Mouse (Mus musculus): Measurements from ENCODE around the gene Fbxl7. TPM values are rescaled to one million over a fixed set of nuclear protein-coding genes. Genes with fewer than 3 reads are reported as not detected.

Gene Fbxl7
- polyA plus RNA-seq, 1 experiment, result 8.3 TPM

GRCm38 (mm10) chr15:26673239-26673859, 222.0 kb downstream of the Fbxl7 start:
- Histone ChIP-seq H3ac (ENCODE audit: control insufficient read depth, insufficient read length) (no peak overlapping the region), H3K4me3 (no peak overlapping the region), H3K4me2 (ENCODE audit: low read depth) (no peak overlapping the region), H3K27me3 (ENCODE audit: control insufficient read depth, insufficient read depth, insufficient read length) (no peaks in the 10 kb centered on the region), H3K79me2 (ENCODE audit: control insufficient read depth, insufficient read depth) (no peaks in the 10 kb centered on the region), H3K36me3 (ENCODE audit: control insufficient read depth, insufficient read depth) (no peaks in the 10 kb centered on the region)
- TF ChIP-seq POLR2AphosphoS2 (IDR thresholded peaks at IDR 0.05; ENCODE audit: insufficient read length, low read depth) (no peak), TCF3 (IDR thresholded peaks at IDR 0.05; ENCODE audit: insufficient read length, low read depth) (no peak), MYOD1 (IDR thresholded peaks at IDR 0.05; ENCODE audit: control insufficient read depth in 1 of 3, insufficient read length in 2 of 3, low read depth in 2 of 3) (no peak), USF1 (IDR thresholded peaks at IDR 0.05; ENCODE audit: low read depth) (no peak), MYOG (IDR thresholded peaks at IDR 0.05; ENCODE audit: control insufficient read depth in 1 of 3, insufficient read depth in 1 of 3, insufficient read length in 2 of 3, low read depth in 2 of 3) (no peak), REST (IDR thresholded peaks at IDR 0.05; ENCODE audit: insufficient read depth, insufficient read length) (no peak), E2F4 (IDR thresholded peaks at IDR 0.05; ENCODE audit: insufficient read depth) (no peak)

GRCm38 (mm10) chr15:26654988-26655387, 240.4 kb downstream of the Fbxl7 start:
- Histone ChIP-seq H3ac (ENCODE audit: control insufficient read depth, insufficient read length) (no peak overlapping the region), H3K27me3 (ENCODE audit: control insufficient read depth, insufficient read depth, insufficient read length) (no peaks in the 10 kb centered on the region), H3K4me2 (ENCODE audit: low read depth) (no peak overlapping the region), H3K4me3 (no peak overlapping the region), H3K36me3 (ENCODE audit: control insufficient read depth, insufficient read depth) (no peaks in the 10 kb centered on the region), H3K79me2 (ENCODE audit: control insufficient read depth, insufficient read depth) (no peaks in the 10 kb centered on the region)
- TF ChIP-seq REST (IDR thresholded peaks at IDR 0.05; ENCODE audit: insufficient read depth, insufficient read length) (no peak), POLR2AphosphoS2 (IDR thresholded peaks at IDR 0.05; ENCODE audit: insufficient read length, low read depth) (no peak), MAX (IDR thresholded peaks at IDR 0.05; ENCODE audit: low read depth) (no peak), POLR2A (IDR thresholded peaks at IDR 0.05; ENCODE audit: insufficient read length, low read depth) (no peak), USF1 (IDR thresholded peaks at IDR 0.05; ENCODE audit: low read depth) (no peak), CEBPB (IDR thresholded peaks at IDR 0.05; ENCODE audit: insufficient read depth, poor library complexity, severe bottlenecking) (no peak), TCF3 (IDR thresholded peaks at IDR 0.05; ENCODE audit: insufficient read length, low read depth) (no peak), E2F4 (IDR thresholded peaks at IDR 0.05; ENCODE audit: insufficient read depth) (no peak), MYOD1 (IDR thresholded peaks at IDR 0.05; ENCODE audit: control insufficient read depth in 1 of 3, insufficient read length in 2 of 3, low read depth in 2 of 3) (no peak), MYOG (IDR thresholded peaks at IDR 0.05; ENCODE audit: control insufficient read depth in 1 of 3, insufficient read depth in 1 of 3, insufficient read length in 2 of 3, low read depth in 2 of 3) (no peak), TCF12 (IDR thresholded peaks at IDR 0.05; ENCODE audit: insufficient read depth, poor library complexity, severe bottlenecking) (no peak)

- Histone ChIP-seq H3K36me3 (ENCODE audit: control insufficient read depth, insufficient read depth) (no peaks in the 10 kb centered on the region), H3K4me3 (no peak overlapping the region), H3ac (ENCODE audit: control insufficient read depth, insufficient read length) (no peak overlapping the region), H3K4me2 (ENCODE audit: low read depth) (no peak overlapping the region), H3K79me2 (ENCODE audit: control insufficient read depth, insufficient read depth) (no peaks in the 10 kb centered on the region), H3K27me3 (ENCODE audit: control insufficient read depth, insufficient read depth, insufficient read length) (no peaks in the 10 kb centered on the region)
- no peak for TF ChIP-seq REST (IDR thresholded peaks at IDR 0.05; ENCODE audit: insufficient read depth, insufficient read length)
Measured at GRCm38 (mm10) chr15:26642563-26642962, 252.8 kb downstream of the Fbxl7 start.

GRCm38 (mm10) chr15:26639726-26640125, 255.7 kb downstream of the Fbxl7 start:
- no peak overlapping the region for H3ac ChIP-seq (ENCODE audit: control insufficient read depth, insufficient read length)
- no peak overlapping the region for H3K4me2 ChIP-seq (ENCODE audit: low read depth)
- no peaks in the 10 kb centered on the region for H3K36me3 ChIP-seq (ENCODE audit: control insufficient read depth, insufficient read depth)
- H3K4me3 ChIP-seq, result no peak overlapping the region
- TF ChIP-seq TCF3 (IDR thresholded peaks at IDR 0.05; ENCODE audit: insufficient read length, low read depth) (no peak), POLR2A (IDR thresholded peaks at IDR 0.05; ENCODE audit: insufficient read length, low read depth) (no peak), REST (IDR thresholded peaks at IDR 0.05; ENCODE audit: insufficient read depth, insufficient read length) (no peak), SRF (IDR thresholded peaks at IDR 0.05; ENCODE audit: control insufficient read depth, insufficient read length, low read depth) (no peak)
- H3K79me2 ChIP-seq (ENCODE audit: control insufficient read depth, insufficient read depth), result no peaks in the 10 kb centered on the region
- H3K27me3 ChIP-seq (ENCODE audit: control insufficient read depth, insufficient read depth, insufficient read length), result no peaks in the 10 kb centered on the region

- Histone ChIP-seq H3K4me3 (no peak overlapping the region), H3ac (ENCODE audit: control insufficient read depth, insufficient read length) (no peak overlapping the region), H3K4me2 (ENCODE audit: low read depth) (no peak overlapping the region), H3K79me2 (ENCODE audit: control insufficient read depth, insufficient read depth) (no peaks in the 10 kb centered on the region), H3K27me3 (ENCODE audit: control insufficient read depth, insufficient read depth, insufficient read length) (no peaks in the 10 kb centered on the region), H3K36me3 (ENCODE audit: control insufficient read depth, insufficient read depth) (no peaks in the 10 kb centered on the region)
- TF ChIP-seq SRF (IDR thresholded peaks at IDR 0.05; ENCODE audit: control insufficient read depth, insufficient read length, low read depth) (no peak), E2F4 (IDR thresholded peaks at IDR 0.05; ENCODE audit: insufficient read depth) (no peak), CEBPB (IDR thresholded peaks at IDR 0.05; ENCODE audit: insufficient read depth, poor library complexity, severe bottlenecking) (no peak), MAX (IDR thresholded peaks at IDR 0.05; ENCODE audit: low read depth) (no peak), TCF3 (IDR thresholded peaks at IDR 0.05; ENCODE audit: insufficient read length, low read depth) (no peak), REST (IDR thresholded peaks at IDR 0.05; ENCODE audit: insufficient read depth, insufficient read length) (no peak), POLR2AphosphoS2 (IDR thresholded peaks at IDR 0.05; ENCODE audit: insufficient read length, low read depth) (no peak), MYOG (IDR thresholded peaks at IDR 0.05; ENCODE audit: control insufficient read depth in 1 of 3, insufficient read depth in 1 of 3, insufficient read length in 2 of 3, low read depth in 2 of 3) (no peak), USF1 (IDR thresholded peaks at IDR 0.05; ENCODE audit: low read depth) (no peak), MYOD1 (IDR thresholded peaks at IDR 0.05; ENCODE audit: control insufficient read depth in 1 of 3, insufficient read length in 2 of 3, low read depth in 2 of 3) (no peak), TCF12 (IDR thresholded peaks at IDR 0.05; ENCODE audit: insufficient read depth, poor library complexity, severe bottlenecking) (no peak), POLR2A (IDR thresholded peaks at IDR 0.05; ENCODE audit: insufficient read length, low read depth) (no peak)
Measured at GRCm38 (mm10) chr15:26635591-26635990, 259.8 kb downstream of the Fbxl7 start.

All from myocyte (in vitro differentiated cells).